Mouse (Mus musculus) midbrain, embryonic 16.5 days (tissue): Measurements from ENCODE around the gene BC034090. TPM values are rescaled to one million over a fixed set of nuclear protein-coding genes. Genes with fewer than 3 reads are reported as not detected.

Experiments used
- ATAC-seq: fragments of 200-750 bp; cut with Nextera tagmentation; 2 replicates; pipeline ENCODE4 v1.8.0; 2017; ENCODE audit warnings: moderate TSS enrichment
- H3K27ac ChIP-seq: fragments of 300-500 bp; sonication (generic); 2 replicates; pipeline ENCODE4 v1.5.1; 2014; ENCODE audit warnings: mild to moderate bottlenecking, low read length, mixed read lengths
- H3K27me3 ChIP-seq: fragments of 300-500 bp; sonication (generic); 2 replicates; pipeline ENCODE4 v1.6.1; 2014; ENCODE audit warnings: low read depth, low read length, mixed read lengths; ENCODE audit not compliant: control insufficient read depth, insufficient read depth
- H3K36me3 ChIP-seq: fragments of 300-500 bp; sonication (generic); 2 replicates; pipeline ENCODE4 v1.6.1; 2014; ENCODE audit warnings: mild to moderate bottlenecking, low read length, moderate library complexity, mixed read lengths; ENCODE audit not compliant: control insufficient read depth, insufficient read depth
- H3K4me1 ChIP-seq: fragments of 300-500 bp; sonication (generic); 2 replicates; pipeline ENCODE4 v1.6.1; 2014; ENCODE audit warnings: mild to moderate bottlenecking, low read length, mixed read lengths; ENCODE audit not compliant: control insufficient read depth, insufficient read depth
- H3K4me2 ChIP-seq: fragments of 300-500 bp; sonication (generic); 2 replicates; pipeline ENCODE4 v1.6.1; 2014; ENCODE audit warnings: mild to moderate bottlenecking, low read length, mixed read lengths
- H3K4me3 ChIP-seq: fragments of 300-500 bp; sonication (generic); 2 replicates; pipeline ENCODE4 v1.5.1; 2014; ENCODE audit warnings: low read depth, mild to moderate bottlenecking, low read length, moderate library complexity, mixed read lengths
- H3K9ac ChIP-seq: fragments of 300-500 bp; sonication (generic); 2 replicates; pipeline ENCODE4 v1.6.1; 2014; ENCODE audit warnings: low read depth, low read length, mixed read lengths
- H3K9me3 ChIP-seq: fragments of 300-500 bp; sonication (generic); replicated peaks from 2 replicates; pipeline ENCODE4 v1.6.1; 2014; ENCODE audit warnings: mild to moderate bottlenecking, low read length, mixed read lengths; ENCODE audit not compliant: control insufficient read depth, poor library complexity, severe bottlenecking
- WGBS: fragments of 180-500 bp; shearing (Covaris S2); extraction: QIAGEN DNeasy Blood & Tissue Kit; methylation state at CpG from one replicate; pipeline ENCODE4 v1.1.7; 2014; 5-methylcytosine and 5-hydroxymethylcytosine counted together
- polyA plus RNA-seq: library from polyadenylated mRNA; unstranded; fragments of >200 nt; fragmentation: Nextera tagmentation; extraction: Ambion mirVana; gene quantifications from 2 replicates; pipeline ENCODE4 v1.2.1, GENCODE M21; 2015

BC034090 gene
- polyA plus RNA-seq, 1 experiment from 2014 or later = 2.8 TPM

DNA sequence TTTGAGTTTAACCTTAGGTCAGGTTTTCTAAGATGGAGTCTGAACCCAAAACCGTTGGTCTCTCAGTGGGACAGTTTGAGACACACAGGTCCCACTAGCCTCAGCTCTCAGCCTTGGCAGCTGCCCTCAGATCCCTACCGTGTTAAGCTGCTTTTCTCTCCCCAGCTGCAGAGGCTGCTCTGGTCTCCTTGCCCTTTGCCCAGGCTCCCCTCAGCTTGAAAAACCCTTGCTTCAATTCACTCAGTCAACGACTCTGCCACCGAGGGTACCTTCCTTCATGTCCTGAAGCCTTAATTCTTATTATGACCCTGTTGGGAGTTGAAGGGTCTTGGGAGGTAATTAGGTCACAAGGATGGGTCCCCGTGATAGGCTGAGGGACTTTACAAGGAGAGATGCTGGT, 5.7 kb upstream of the BC034090 start:
- Histone ChIP-seq H3K27ac (no peak overlapping the region), H3K36me3 (no peaks in the 10 kb centered on the region), H3K4me3 (no peak overlapping the region), H3K9ac (no peak overlapping the region), H3K9me3 (no peaks in the 10 kb centered on the region), H3K4me2 (no peak overlapping the region), H3K4me1 (no peaks in the 10 kb centered on the region), H3K27me3 (peaks cover 9% of the 10 kb centered on the region)
- 30% methylated on average over 5 of the region's 5 CpGs for WGBS
- no peak for ATAC-seq

DNA sequence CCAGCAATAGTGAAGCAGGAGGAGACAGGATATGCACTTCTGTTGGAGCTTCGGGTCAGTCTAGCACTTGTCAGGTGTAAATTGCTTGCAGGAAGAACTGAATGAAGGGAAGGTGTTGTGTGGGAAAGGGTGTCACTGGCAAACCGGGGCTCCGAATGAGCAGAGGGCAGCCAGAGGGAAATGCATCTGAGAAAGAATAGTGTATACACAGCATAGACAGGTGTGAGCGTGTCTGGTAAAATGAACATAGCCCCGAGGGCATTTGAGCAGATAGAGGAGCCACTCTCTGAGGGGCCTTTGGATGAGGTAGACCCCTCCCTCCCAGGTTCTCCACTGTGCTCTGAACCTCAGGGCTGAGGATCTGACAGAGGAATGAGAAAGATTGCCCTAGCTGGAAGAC, 3.8 kb upstream of the BC034090 start:
- H3K4me1 ChIP-seq = peaks cover 7% of the 10 kb centered on the region; the same call in 1 of the 2 replicates
- no peak overlapping the region for H3K4me2 ChIP-seq
- ATAC-seq = no peak
- H3K27ac ChIP-seq = no peak overlapping the region
- no peaks in the 10 kb centered on the region for H3K9me3 ChIP-seq
- H3K27me3 ChIP-seq = peaks cover 11% of the 10 kb centered on the region
- no peaks in the 10 kb centered on the region for H3K36me3 ChIP-seq
- WGBS = 75% methylated on average over 5 of the region's 5 CpGs
- H3K9ac ChIP-seq = no peak overlapping the region
- H3K4me3 ChIP-seq = no peak overlapping the region

DNA sequence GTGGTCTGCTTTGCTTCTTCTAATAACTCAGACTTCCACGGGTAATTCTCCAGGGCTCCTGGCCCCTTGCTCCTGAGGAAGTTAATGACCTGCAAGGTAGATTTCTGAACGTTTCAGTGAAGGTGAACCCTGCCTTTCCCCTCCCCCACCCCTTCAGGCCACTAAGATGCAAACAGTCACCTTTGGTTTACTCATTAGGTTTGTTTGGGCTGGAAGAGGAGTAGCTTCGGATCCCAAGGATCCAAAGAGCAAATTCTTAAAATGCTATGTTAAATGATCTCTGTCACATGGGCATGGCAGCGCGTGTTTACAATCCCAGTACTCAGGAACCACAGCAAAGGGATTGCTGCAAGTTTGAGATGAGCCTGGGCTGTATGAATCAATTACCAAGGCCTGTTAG, 3.2 kb upstream of the BC034090 start:
- no peaks in the 10 kb centered on the region for H3K9me3 ChIP-seq
- H3K9ac ChIP-seq = no peak overlapping the region
- H3K4me1 ChIP-seq = peaks cover 7% of the 10 kb centered on the region; the same call in 1 of the 2 replicates
- peaks cover 11% of the 10 kb centered on the region for H3K27me3 ChIP-seq
- H3K27ac ChIP-seq = no peak overlapping the region
- 52% methylated on average over 5 of the region's 5 CpGs for WGBS
- H3K4me2 ChIP-seq = no peak overlapping the region
- no peak overlapping the region for H3K4me3 ChIP-seq
- H3K36me3 ChIP-seq = no peaks in the 10 kb centered on the region
- no peak for ATAC-seq

DNA sequence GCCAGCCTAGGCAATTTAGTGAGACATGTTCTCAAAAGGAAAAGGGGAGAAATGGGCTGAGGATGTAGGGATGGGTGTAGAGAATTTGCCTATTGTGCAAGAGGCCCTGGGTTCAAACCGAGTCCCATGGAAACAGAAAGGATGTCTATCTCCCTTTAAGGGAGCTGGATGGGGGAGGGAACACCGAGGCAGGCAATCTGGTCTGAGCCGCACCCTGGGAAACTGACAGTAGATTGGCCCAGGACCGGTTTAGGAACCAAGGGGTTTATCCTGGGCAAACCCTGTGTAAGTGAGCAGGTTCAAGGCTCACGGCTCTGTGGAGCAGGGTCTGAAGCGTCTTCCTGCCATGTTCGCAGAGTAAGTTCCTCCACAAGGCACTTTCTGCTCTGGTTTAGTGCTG, 1.3 kb upstream of the BC034090 start:
- Histone ChIP-seq H3K4me2 (no peak overlapping the region), H3K4me1 (peaks cover 7% of the 10 kb centered on the region; the same call in 1 of the 2 replicates), H3K9ac (no peak overlapping the region), H3K36me3 (no peaks in the 10 kb centered on the region), H3K9me3 (no peaks in the 10 kb centered on the region), H3K27ac (no peak overlapping the region), H3K4me3 (no peak overlapping the region), H3K27me3 (peaks cover 11% of the 10 kb centered on the region)
- WGBS = 68% methylated on average over 7 of the region's 7 CpGs
- no peak for ATAC-seq

GRCm38 (mm10) chr1:155244771-155245211, 547 bp upstream of the BC034090 start:
- ATAC-seq = no peak
- peaks cover 7% of the 10 kb centered on the region; the same call in 1 of the 2 replicates for H3K4me1 ChIP-seq
- peak overlapping the region; percentile 48 for H3K4me3 ChIP-seq
- no peaks in the 10 kb centered on the region for H3K9me3 ChIP-seq
- H3K36me3 ChIP-seq = no peaks in the 10 kb centered on the region
- 5% methylated on average over 27 of the region's 29 CpGs for WGBS
- no peak overlapping the region for H3K27ac ChIP-seq
- peak overlapping the region; percentile 86 for H3K4me2 ChIP-seq
- peaks cover 11% of the 10 kb centered on the region for H3K27me3 ChIP-seq
- peak overlapping the region; percentile 72 for H3K9ac ChIP-seq

- Histone ChIP-seq H3K27ac (no peak overlapping the region), H3K4me2 (no peak overlapping the region), H3K4me3 (no peak overlapping the region), H3K9me3 (no peaks in the 10 kb centered on the region), H3K36me3 (no peaks in the 10 kb centered on the region), H3K27me3 (peaks cover 11% of the 10 kb centered on the region), H3K9ac (no peak overlapping the region), H3K4me1 (peaks cover 15% of the 10 kb centered on the region)
- WGBS = 69% methylated on average over 1 of the region's 1 CpGs
- no peak for ATAC-seq
These were observed 1.8 kb downstream of the BC034090 start for GRCm38 (mm10) chr1:155242488-155242745.

DNA sequence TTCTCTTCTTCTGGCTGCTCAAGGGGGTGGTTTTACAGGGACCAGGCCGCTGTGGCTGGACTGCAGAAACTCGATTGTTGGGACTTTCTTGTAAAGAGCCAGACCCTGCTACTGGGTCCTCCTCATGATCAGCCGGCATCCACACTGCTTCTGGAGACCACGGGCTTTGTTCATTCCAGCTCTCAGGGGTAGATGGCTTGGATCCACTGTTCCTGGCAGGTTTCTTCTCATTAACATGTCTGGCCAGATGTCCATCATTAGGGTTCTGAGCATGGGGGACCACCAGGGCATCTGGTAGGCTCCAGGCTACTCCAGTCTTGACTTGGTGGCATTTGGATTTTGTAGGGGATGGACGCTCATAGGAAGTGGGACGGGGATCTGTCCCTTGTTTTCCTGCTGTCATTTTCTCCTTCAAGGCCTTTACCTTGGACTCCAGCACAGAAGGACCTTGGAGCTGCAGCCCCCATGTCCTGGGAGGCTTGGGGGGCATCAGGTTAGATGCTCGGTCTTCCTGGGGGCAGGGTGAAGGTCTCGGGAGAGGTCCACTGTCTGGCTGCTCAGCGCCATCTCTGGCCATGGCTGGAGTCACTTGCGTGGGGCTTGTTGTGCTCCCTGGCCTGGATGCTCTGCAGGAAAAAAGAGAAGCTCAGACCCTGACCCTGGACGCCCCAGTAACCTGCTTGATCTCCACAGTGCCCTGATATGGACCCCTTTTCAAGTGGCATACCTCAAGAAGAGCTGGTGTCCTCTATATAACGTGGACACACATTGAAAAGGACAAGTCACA, 2.4 kb downstream of the BC034090 start:
- 79% methylated on average over 12 of the region's 12 CpGs for WGBS
- H3K4me3 ChIP-seq = no peak overlapping the region

GRCm38 (mm10) chr1:155239962-155240717, 4.1 kb downstream of the BC034090 start:
- WGBS = 90% methylated on average over 6 of the region's 6 CpGs
- no peak for ATAC-seq
- H3K4me1 ChIP-seq = peaks cover 31% of the 10 kb centered on the region
- no peaks in the 10 kb centered on the region for H3K9me3 ChIP-seq
- no peak overlapping the region for H3K4me2 ChIP-seq
- no peak overlapping the region for H3K9ac ChIP-seq
- no peak overlapping the region for H3K27ac ChIP-seq
- H3K36me3 ChIP-seq = no peaks in the 10 kb centered on the region
- H3K27me3 ChIP-seq = peaks cover 4% of the 10 kb centered on the region
- H3K4me3 ChIP-seq = no peak overlapping the region

More for the DNA sequence above, 2.4 kb downstream of the BC034090 start:
- H3K9ac ChIP-seq = no peak overlapping the region
- peaks cover 11% of the 10 kb centered on the region for H3K27me3 ChIP-seq
- H3K36me3 ChIP-seq = no peaks in the 10 kb centered on the region
- no peak overlapping the region for H3K27ac ChIP-seq
- no peak for ATAC-seq
- no peak overlapping the region for H3K4me2 ChIP-seq
- peaks cover 19% of the 10 kb centered on the region for H3K4me1 ChIP-seq
- no peaks in the 10 kb centered on the region for H3K9me3 ChIP-seq

GRCm38 (mm10) chr1:155239169-155239568, 5.1 kb downstream of the BC034090 start:
- Histone ChIP-seq H3K4me3 (no peak overlapping the region), H3K4me1 (peaks cover 33% of the 10 kb centered on the region), H3K36me3 (no peaks in the 10 kb centered on the region), H3K9me3 (no peaks in the 10 kb centered on the region), H3K27me3 (no peaks in the 10 kb centered on the region), H3K9ac (peak overlapping the region; percentile 22; the same call in 1 of the 2 replicates), H3K4me2 (no peak overlapping the region), H3K27ac (no peak overlapping the region)
- no peak for ATAC-seq
- 43% methylated on average over 4 of the region's 4 CpGs for WGBS
